Mouse (Mus musculus) lung, postnatal 0 days (tissue): ENCODE data around the gene Olfr691.

Source experiments
- CTCF ChIP-seq: IDR thresholded peaks from 2 replicates; pipeline ENCODE4 v1.5.1; 2016; ENCODE audit warnings: antibody characterized with exemption, mild to moderate bottlenecking
- EP300 ChIP-seq: IDR thresholded peaks from 2 replicates; pipeline ENCODE4 v1.6.1; 2016; ENCODE audit warnings: antibody characterized with exemption, mild to moderate bottlenecking, control low read depth

DNA sequence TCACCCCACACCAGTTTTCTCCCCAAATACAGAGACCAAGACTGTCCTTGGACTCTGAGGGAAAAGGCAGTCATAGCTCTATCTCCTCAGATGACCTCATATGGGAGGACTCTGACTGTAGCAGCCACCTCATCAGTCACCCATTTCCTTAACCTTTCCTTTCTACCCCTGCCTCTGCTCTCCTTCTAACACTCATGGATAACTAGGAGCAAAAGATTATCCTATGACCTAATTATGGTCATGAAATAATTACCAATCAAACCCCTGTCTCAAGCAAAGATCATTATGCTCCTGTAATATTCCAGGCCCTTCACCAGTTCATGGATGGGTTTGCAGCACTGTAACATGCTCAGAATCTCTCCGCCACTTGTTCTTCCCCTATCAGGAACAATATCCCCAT, 25.9 kb upstream of the Olfr691 start, which contains the start of gene Olfr692:
- TF ChIP-seq CTCF (no peak), EP300 (no peak)
